Mouse (Mus musculus) testis, adult 2 months (tissue): ENCODE data around the gene Ccdc138. TPM values are rescaled to one million over a fixed set of nuclear protein-coding genes. Genes with fewer than 3 reads are reported as not detected.

Experiments used
- H3K27ac ChIP-seq: fragments of 200-500 bp; 2 replicates; pipeline ENCODE4 v1.5.1; 2012; ENCODE audit warnings: low read depth, low read length; ENCODE audit not compliant: control insufficient read depth, insufficient read depth
- H3K27me3 ChIP-seq: fragments of 200-500 bp; 2 replicates; pipeline ENCODE4 v1.6.1; 2012; ENCODE audit warnings: mild to moderate bottlenecking, low read length, moderate library complexity; ENCODE audit not compliant: control insufficient read depth, insufficient read depth
- H3K36me3 ChIP-seq: fragments of 200-500 bp; 2 replicates; pipeline ENCODE4 v1.6.1; 2012; ENCODE audit warnings: mild to moderate bottlenecking, low read length; ENCODE audit not compliant: control insufficient read depth, insufficient read depth
- H3K4me1 ChIP-seq: fragments of 200-500 bp; 2 replicates; pipeline ENCODE4 v1.6.1; 2012; ENCODE audit warnings: low read length; ENCODE audit not compliant: control insufficient read depth, insufficient read depth
- H3K4me3 ChIP-seq: fragments of 200-500 bp; 2 replicates; pipeline ENCODE4 v1.5.1; 2012; ENCODE audit warnings: low read depth, mild to moderate bottlenecking, low read length, moderate library complexity, mixed read lengths; ENCODE audit not compliant: control insufficient read depth
- CTCF ChIP-seq: fragments of 200-500 bp; IDR thresholded peaks from 2 replicates; pipeline ENCODE4 v1.5.1; 2012; ENCODE audit warnings: low read depth, mild to moderate bottlenecking, inconsistent platforms, low read length, moderate library complexity; ENCODE audit not compliant: control insufficient read depth, insufficient read depth, insufficient replicate concordance
- POLR2A ChIP-seq: fragments of 200-500 bp; IDR thresholded peaks from 2 replicates; pipeline ENCODE4 v1.6.1; 2012; ENCODE audit warnings: low read depth, mild to moderate bottlenecking, inconsistent platforms, low read length, moderate library complexity; ENCODE audit not compliant: control insufficient read depth
- polyA plus RNA-seq: library from polyadenylated mRNA; depleted of rRNA; stranded (reverse); fragments of >200 nt; gene quantifications from 2 replicates; pipeline ENCODE4 v1.2.3, GENCODE M21; 2012; rRNA removed

Gene Ccdc138
- polyA plus RNA-seq, 1 experiment: 7.6 TPM

GRCm38 (mm10) chr10:58616565-58616964 lies 118.8 kb downstream of the Ccdc138 start:
- H3K27me3 ChIP-seq: no peaks in the 10 kb centered on the region
- TF ChIP-seq POLR2A (no peak), CTCF (no peak)
- H3K36me3 ChIP-seq: no peaks in the 10 kb centered on the region
- no peak overlapping the region for H3K4me3 ChIP-seq
- H3K27ac ChIP-seq: no peak overlapping the region
- no peaks in the 10 kb centered on the region for H3K4me1 ChIP-seq

GRCm38 (mm10) chr10:58618501-58619216 lies 120.9 kb downstream of the Ccdc138 start:
- no peaks in the 10 kb centered on the region for H3K36me3 ChIP-seq
- no peak overlapping the region for H3K27ac ChIP-seq
- TF ChIP-seq CTCF: no peak
- TF ChIP-seq POLR2A: no peak
- no peak overlapping the region for H3K4me3 ChIP-seq
- no peaks in the 10 kb centered on the region for H3K4me1 ChIP-seq
- H3K27me3 ChIP-seq: no peaks in the 10 kb centered on the region

- Histone ChIP-seq H3K27me3 (no peaks in the 10 kb centered on the region), H3K4me1 (no peaks in the 10 kb centered on the region), H3K4me3 (no peak overlapping the region), H3K27ac (no peak overlapping the region), H3K36me3 (no peaks in the 10 kb centered on the region)
- TF ChIP-seq CTCF: no peak
- TF ChIP-seq POLR2A: no peak
These were observed 121.5 kb downstream of the Ccdc138 start for GRCm38 (mm10) chr10:58619266-58619665.

DNA sequence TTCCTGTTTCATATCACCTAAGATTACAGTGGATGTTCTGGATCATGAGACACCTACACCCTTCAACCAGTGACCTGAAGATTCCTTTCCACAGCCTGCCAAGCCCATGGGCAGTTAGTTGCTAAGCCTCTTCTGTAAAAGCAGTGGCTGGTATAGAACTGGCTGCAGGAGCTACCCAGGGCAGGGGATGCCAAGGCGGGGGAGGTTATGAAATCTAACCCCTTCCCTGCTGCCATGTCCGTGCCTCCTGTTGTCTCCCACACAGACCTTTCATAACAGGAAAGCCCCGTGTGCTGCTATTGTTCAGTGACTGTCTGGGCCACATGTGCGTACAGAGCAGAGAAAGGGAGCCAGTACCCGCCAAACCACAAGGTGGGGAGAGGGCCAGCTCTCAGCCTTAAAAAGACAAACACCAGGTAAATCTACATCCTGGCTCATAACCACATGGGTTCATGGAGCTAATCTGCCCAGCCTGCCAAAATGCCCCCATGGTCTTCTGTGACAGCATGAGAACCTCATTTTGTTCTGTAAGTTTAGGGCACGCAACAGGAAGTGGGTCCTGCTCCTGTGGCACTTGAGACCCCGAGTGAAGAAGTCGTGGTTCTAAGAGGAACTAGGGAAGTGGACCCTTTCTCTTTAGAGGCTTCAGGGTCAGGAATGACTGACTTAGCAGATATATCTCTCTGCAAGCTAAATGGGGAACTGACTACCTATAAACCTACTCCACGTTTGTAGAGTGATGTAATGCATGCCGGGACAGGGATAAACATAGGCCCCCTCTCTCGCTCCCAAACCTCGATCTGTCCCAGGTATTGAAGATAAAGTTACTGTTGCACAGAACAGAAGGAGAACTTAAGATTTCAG lies 127.3 kb downstream of the Ccdc138 start:
- no peak for TF ChIP-seq CTCF
- TF ChIP-seq POLR2A: no peak
- Histone ChIP-seq H3K27ac (no peak overlapping the region), H3K27me3 (no peaks in the 10 kb centered on the region), H3K4me1 (no peaks in the 10 kb centered on the region), H3K36me3 (no peaks in the 10 kb centered on the region), H3K4me3 (no peak overlapping the region)

Other genes starting within 250 kb of the Ccdc138 start
- 14.4 and 17.3 TPM in 2 replicates for gene Gcc2, start 242.5 kb upstream of the Ccdc138 start, polyA plus RNA-seq
- 10.2 and 12.7 TPM in 2 replicates for gene Lims1, start 174.5 kb upstream of the Ccdc138 start, polyA plus RNA-seq
- 5.1 and 6.8 TPM in 2 replicates for gene Ranbp2, start 51.0 kb upstream of the Ccdc138 start, polyA plus RNA-seq
- gene Edar, start 177.7 kb downstream of the Ccdc138 start, polyA plus RNA-seq: 0.44 and 0.94 TPM in 2 replicates
- gene Gm17542, start 220.3 kb downstream of the Ccdc138 start, polyA plus RNA-seq: not detected in 2 replicates